Mouse (Mus musculus): ENCODE results near the gene Smim4. TPM values are rescaled to one million over a fixed set of nuclear protein-coding genes. Genes with fewer than 3 reads are reported as not detected.
A peak's percentile ranks its signal among the peaks of the same experiment; 100 is the strongest.

The Smim4 gene
- polyA plus RNA-seq, 1 experiment from 2014 or later, result 118 TPM

GRCm38 (mm10) chr14:31137791-31138190 is 9.0 kb upstream of the Smim4 start:
- ATAC-seq (0 out of 2 replicates have a peak, but pooled peaks have one; percentile 2), DNase-seq (ENCODE audit: low spot score) (no peak)
- peak overlapping the region; percentile 62 for H3K27ac ChIP-seq (ENCODE audit: low read length)
- H3K27me3 ChIP-seq (replicated peaks; ENCODE audit: insufficient read depth, low read length), result no peaks in the 10 kb centered on the region
- peaks cover 9% of the 10 kb centered on the region; the same call in 1 of the 2 replicates for H3K4me1 ChIP-seq (ENCODE audit: insufficient read depth, low read depth, low read length)
- 59% methylated on average over 11 of the region's 11 CpGs for WGBS
- H3K9ac ChIP-seq (replicated peaks; ENCODE audit: low read depth), result no peak overlapping the region
- no peak overlapping the region for H3K4me3 ChIP-seq (ENCODE audit: low read depth, low read length)
- peaks cover 24% of the 10 kb centered on the region; the same call in 1 of the 2 replicates for H3K36me3 ChIP-seq (ENCODE audit: insufficient read depth, low read length)
- TF ChIP-seq CTCF (IDR thresholded peaks at IDR 0.05), result no peak
- no peak for TF ChIP-seq EP300 (IDR thresholded peaks at IDR 0.05)
- H3K9me3 ChIP-seq (ENCODE audit: low read length), result no peaks in the 10 kb centered on the region
- H3K4me2 ChIP-seq (replicated peaks; ENCODE audit: low read depth, low read length), result no peak overlapping the region

- H3K36me3 ChIP-seq (ENCODE audit: insufficient read depth, low read length), result peaks cover 24% of the 10 kb centered on the region; the same call in 1 of the 2 replicates
Measured at GRCm38 (mm10) chr14:31137281-31137595, 8.5 kb upstream of the Smim4 start.

GRCm38 (mm10) chr14:31136411-31137280 is 7.9 kb upstream of the Smim4 start:
- Histone ChIP-seq H3K4me1 (ENCODE audit: insufficient read depth, low read depth, low read length) (peaks cover 18% of the 10 kb centered on the region; the same call in 1 of the 2 replicates), H3K9ac (replicated peaks; ENCODE audit: low read depth) (no peak overlapping the region), H3K27ac (ENCODE audit: low read length) (0 out of 2 replicates have a peak overlapping the region, but pooled peaks have one; percentile 62), H3K4me2 (replicated peaks; ENCODE audit: low read depth, low read length) (no peak overlapping the region), H3K36me3 (ENCODE audit: insufficient read depth, low read length) (peaks cover 21% of the 10 kb centered on the region; the same call in 1 of the 2 replicates), H3K27me3 (replicated peaks; ENCODE audit: insufficient read depth, low read length) (no peaks in the 10 kb centered on the region), H3K9me3 (ENCODE audit: low read length) (no peaks in the 10 kb centered on the region), H3K4me3 (ENCODE audit: low read depth, low read length) (no peak overlapping the region)
- WGBS, result 84% methylated on average over 26 of the region's 26 CpGs
- DNase-seq (ENCODE audit: low spot score), result no peak
- ATAC-seq, result no peak
- TF ChIP-seq EP300 (IDR thresholded peaks at IDR 0.05) (no peak), CTCF (IDR thresholded peaks at IDR 0.05) (no peak)

More at GRCm38 (mm10) chr14:31137281-31137595, 8.5 kb upstream of the Smim4 start:
- H3K4me2 ChIP-seq (replicated peaks; ENCODE audit: low read depth, low read length), result no peak overlapping the region
- no peak overlapping the region for H3K4me3 ChIP-seq (ENCODE audit: low read depth, low read length)
- ATAC-seq (no peak), DNase-seq (ENCODE audit: low spot score) (no peak)
- H3K9me3 ChIP-seq (ENCODE audit: low read length), result no peaks in the 10 kb centered on the region
- H3K27me3 ChIP-seq (replicated peaks; ENCODE audit: insufficient read depth, low read length), result no peaks in the 10 kb centered on the region
- no peak for TF ChIP-seq EP300 (IDR thresholded peaks at IDR 0.05)
- no peak for TF ChIP-seq CTCF (IDR thresholded peaks at IDR 0.05)
- 63% methylated on average over 10 of the region's 10 CpGs for WGBS
- H3K27ac ChIP-seq (ENCODE audit: low read length), result peak overlapping the region; percentile 62
- H3K4me1 ChIP-seq (ENCODE audit: insufficient read depth, low read depth, low read length), result peaks cover 14% of the 10 kb centered on the region; the same call in 1 of the 2 replicates
- no peak overlapping the region for H3K9ac ChIP-seq (replicated peaks; ENCODE audit: low read depth)

GRCm38 (mm10) chr14:31135495-31136410 is 7.0 kb upstream of the Smim4 start:
- DNase-seq (ENCODE audit: low spot score), result no peak
- 91% methylated on average over 34 of the region's 34 CpGs for WGBS
- TF ChIP-seq CTCF (IDR thresholded peaks at IDR 0.05) (0 out of 2 replicates have a peak, but pooled peaks have one; percentile 6), EP300 (IDR thresholded peaks at IDR 0.05) (no peak)
- H3K27ac ChIP-seq (ENCODE audit: low read length), result no peak overlapping the region
- H3K36me3 ChIP-seq (ENCODE audit: insufficient read depth, low read length), result 0 out of 2 replicates have a peak, but pooled peaks cover 17% of the 10 kb centered on the region
- H3K4me2 ChIP-seq (replicated peaks; ENCODE audit: low read depth, low read length), result no peak overlapping the region
- H3K9ac ChIP-seq (replicated peaks; ENCODE audit: low read depth), result no peak overlapping the region
- H3K9me3 ChIP-seq (ENCODE audit: low read length), result no peaks in the 10 kb centered on the region
- H3K4me1 ChIP-seq (ENCODE audit: insufficient read depth, low read depth, low read length), result peaks cover 18% of the 10 kb centered on the region; the same call in 1 of the 2 replicates
- no peak for ATAC-seq
- no peak overlapping the region for H3K4me3 ChIP-seq (ENCODE audit: low read depth, low read length)
- H3K27me3 ChIP-seq (replicated peaks; ENCODE audit: insufficient read depth, low read length), result no peaks in the 10 kb centered on the region

- no peaks in the 10 kb centered on the region for H3K27me3 ChIP-seq (replicated peaks; ENCODE audit: insufficient read depth, low read length)
- ATAC-seq (no peak), DNase-seq (ENCODE audit: low spot score) (peak; percentile 50)
- TF ChIP-seq CTCF (IDR thresholded peaks at IDR 0.05) (no peak), EP300 (IDR thresholded peaks at IDR 0.05) (no peak)
- WGBS, result 71% methylated on average over 25 of the region's 25 CpGs
- peak overlapping the region; percentile 97 for H3K4me2 ChIP-seq (replicated peaks; ENCODE audit: low read depth, low read length)
- peak overlapping the region; percentile 86 for H3K27ac ChIP-seq (ENCODE audit: low read length)
- no peaks in the 10 kb centered on the region for H3K9me3 ChIP-seq (ENCODE audit: low read length)
- H3K9ac ChIP-seq (replicated peaks; ENCODE audit: low read depth), result no peak overlapping the region
- no peak overlapping the region for H3K4me3 ChIP-seq (ENCODE audit: low read depth, low read length)
- peaks cover 18% of the 10 kb centered on the region; the same call in 1 of the 2 replicates for H3K4me1 ChIP-seq (ENCODE audit: insufficient read depth, low read depth, low read length)
- H3K36me3 ChIP-seq (ENCODE audit: insufficient read depth, low read length), result 0 out of 2 replicates have a peak, but pooled peaks cover 17% of the 10 kb centered on the region
Measured at GRCm38 (mm10) chr14:31134015-31135000, 5.6 kb upstream of the Smim4 start.
